Mouse (Mus musculus): ENCODE measurements around the gene A830031A19Rik.

GRCm38 (mm10) chr11:24121136-24121535 lies 46.3 kb upstream of the A830031A19Rik start:
- no peak for TF ChIP-seq CTCF (conservative IDR thresholded peaks at IDR 0.05; ENCODE audit: low read length)
- TF ChIP-seq NANOG (IDR thresholded peaks at IDR 0.05; ENCODE audit: borderline replicate concordance, low read length), result no peak
